Mouse (Mus musculus) ovary, postnatal 10 days (tissue): ENCODE results near the gene Cxcl17.
"Not testable (repeated sequence)": the region's sequence is repeated elsewhere in the genome, so short reads cannot be mapped to it uniquely, and the experiment has no call there.

Source experiments
- DNase-seq: peaks from one replicate; pipeline ENCODE4 v3.0.0; 2022; ENCODE audit warnings: low spot score

Gene Cxcl17

DNA sequence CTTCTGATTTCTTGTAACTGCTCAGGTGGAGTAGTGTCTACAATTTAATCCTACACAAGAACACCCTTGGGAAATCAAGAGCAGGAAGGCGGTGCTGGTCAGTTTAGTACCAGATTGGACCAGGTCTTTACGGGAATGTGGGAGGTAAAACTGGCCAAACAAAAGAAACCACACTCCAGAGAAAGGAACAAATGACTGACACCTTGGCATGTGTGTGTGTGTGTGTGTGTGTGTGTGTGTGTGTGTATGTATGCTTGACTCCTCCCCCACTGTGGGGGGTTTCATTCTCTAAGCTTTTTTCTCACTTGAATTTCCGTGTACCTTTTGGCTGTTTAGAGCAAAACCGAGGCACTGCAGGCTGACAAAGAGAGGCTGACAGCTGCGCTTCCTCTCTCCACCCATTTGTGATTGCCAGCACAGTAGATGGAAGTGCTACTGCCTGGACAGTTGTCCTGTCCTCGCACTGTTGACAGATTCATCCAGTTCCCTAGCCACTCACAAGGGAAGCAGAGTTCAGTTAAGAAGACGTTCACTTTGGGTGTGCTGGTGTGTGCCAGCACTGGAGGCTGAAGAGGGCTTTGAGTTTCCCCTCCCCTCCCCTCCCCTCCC lies at the start of gene Cxcl17:
Gene Cxcl17 (minus strand): TSS at position 54 of the 609 bp plus-strand sequence.
- no peak for DNase-seq

DNA sequence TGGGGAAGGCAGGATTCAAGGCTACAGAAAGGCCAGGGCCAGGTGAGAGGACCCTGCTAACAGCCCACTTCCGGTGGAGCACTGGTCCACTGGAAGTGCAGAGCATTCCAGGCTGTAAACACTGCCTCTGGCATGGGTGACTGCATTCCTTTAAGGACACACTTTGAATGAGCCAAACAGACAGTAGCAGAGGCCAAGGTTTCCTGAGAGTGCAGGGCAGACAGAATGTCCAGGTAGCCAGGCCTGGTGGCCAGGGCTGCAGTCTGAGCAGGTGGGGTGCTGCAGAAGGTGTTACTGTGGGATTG lies 49.3 kb upstream of the Cxcl17 start:
- not testable (repeated sequence) for DNase-seq

DNA sequence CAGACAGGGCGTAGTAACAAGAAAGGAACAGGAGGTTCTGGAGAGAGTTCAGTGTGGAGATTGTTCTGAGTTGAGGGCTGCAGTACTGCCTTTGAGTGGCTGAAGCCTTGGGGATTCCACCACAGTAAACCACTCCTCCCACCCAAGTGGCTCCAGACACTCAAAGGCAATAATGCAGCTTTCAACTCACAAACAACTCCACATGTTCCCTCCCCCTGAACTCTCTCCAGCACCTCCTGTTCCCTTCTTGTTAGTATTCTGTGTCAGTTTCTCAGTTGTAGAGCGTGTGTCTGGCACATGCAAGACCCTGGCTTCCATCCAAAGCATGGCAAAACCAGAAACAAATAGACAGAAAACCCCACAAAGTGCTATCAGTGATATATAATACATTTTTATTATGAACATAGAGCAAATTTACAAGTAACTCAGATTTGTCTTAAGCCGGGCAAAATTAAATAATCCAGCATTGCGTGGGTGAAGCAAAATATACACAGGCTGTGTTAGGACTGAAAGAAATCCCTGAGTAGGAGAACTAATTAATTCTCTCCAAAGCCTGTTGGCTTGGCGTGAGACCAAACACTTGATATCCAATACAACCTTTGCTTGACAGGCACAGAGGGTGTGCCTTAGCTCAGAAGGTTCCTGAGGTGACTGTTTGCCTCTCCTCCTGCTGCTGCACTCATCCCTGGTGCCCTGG lies 48.8 kb upstream of the Cxcl17 start:
- not testable (repeated sequence) for DNase-seq

DNA sequence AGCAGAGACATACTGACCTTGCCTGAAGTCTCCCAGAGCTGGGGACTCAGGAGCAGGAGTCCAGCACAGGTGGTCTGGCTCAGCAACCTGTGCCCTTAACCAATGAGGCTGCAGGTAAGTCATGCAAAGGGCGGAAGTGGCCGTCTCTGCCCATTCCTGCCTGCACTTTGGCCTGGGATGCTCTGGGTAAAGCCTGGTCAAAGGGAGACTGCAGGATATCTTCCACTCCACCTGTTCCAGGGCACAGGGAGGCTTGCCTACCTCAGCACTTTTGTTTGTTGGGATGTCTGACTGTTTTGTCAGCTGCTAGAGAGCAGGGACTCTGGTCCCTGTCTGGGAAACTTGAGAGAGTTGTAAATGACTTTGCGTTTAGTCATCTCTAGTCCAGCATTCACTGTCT lies 39.4 kb upstream of the Cxcl17 start:
- no peak for DNase-seq

DNA sequence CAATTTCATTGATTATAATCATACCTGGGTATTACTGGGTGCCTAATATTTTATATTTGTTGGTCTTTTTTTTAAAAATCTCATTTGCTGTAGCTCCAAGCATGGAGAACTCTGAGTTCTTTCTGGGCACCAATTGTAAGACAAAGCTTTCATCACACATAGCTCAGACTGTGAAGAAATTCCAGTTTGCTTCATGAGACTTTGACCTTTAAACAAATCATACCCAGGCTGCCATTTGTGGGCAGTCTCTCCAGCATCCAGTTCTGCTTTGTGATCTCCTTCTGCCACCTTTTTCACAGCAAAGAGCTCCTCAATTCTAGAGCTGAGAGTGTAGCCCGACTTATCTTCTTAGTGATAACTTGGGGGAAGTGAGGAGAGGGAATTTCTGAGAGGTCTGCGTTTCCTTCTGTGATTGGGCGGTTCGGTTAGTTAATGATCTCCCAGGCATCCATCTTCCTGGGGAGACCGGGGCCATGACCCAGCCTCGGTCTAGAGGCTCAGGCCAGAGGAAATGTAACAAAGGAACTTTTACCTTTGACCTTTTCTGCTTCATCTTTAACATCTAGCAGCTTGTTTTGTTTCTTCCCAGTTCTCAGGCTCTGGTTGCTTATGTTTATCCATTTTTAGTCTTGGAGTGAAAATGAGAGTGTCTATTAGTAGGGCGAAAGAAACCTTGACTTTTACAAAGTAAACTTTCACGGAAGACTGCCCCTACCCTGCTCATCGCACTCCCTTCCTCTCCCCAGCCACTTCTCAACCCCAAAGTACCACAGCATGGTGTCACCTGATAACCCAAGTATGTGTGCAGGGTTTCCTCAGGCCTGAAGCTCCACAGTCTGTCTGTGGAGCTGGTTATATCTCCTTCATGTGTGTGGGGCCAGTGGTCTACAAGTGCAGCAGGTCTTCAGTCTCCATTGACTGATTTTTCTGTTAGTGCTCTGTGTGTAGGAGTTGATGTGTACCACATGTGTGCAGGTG lies 37.5 kb upstream of the Cxcl17 start:
- DNase-seq, result no peak

DNA sequence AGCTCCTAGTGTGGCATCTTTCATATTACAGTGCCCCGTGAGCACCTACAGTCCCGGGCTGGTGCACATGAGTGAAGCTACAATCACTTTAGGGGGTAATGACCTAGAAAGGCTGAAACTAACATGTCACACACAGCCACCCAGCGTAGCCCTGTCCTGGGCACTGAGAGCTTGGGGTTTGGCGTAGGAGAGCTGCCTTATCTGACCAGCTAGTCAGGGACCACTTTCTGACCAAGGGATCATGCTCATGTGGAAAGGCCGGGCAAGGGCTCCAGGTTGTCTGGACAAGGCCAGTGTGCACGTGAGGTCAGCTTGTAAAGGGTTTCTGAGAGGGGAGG lies 28.1 kb upstream of the Cxcl17 start:
- DNase-seq, result no peak

DNA sequence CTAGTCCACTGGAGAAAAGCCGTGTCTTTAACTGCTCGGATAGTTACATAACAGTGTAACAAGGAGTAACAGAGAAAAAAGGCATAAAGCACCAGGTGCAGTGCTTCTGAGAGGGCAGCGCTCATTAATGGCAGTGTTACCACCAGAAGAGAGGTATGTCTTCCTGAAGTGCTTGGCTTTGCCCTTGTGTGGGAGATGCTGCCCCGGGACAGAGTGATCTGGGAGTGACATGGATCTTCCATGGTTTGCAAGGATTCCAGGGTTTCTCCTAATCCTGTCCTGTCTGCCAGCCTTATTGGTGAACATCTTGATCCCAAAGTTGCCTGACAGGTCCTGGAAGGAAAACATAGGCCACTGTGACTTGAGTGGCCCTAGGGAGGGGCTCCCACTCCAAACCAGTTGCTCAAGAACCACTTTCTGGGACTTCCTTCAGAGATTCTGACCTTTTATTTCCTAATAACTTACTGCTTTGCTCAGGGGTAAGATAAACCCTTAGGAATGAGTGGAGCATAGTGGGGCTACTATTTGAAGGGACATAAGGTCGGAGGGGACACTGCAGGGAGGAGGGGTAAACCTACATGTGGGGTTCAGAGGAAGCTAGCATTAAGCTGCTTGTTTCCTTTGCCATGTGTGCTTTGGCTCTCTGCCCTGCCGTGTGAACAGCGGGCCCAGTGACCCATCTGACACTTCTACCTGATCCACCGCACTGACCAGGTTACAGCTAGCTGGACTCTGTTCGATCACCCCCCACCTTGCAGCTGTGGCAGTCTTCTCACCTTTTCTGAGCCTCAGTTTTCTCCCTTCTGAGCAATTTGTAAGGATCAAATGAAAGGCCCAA lies 27.5 kb upstream of the Cxcl17 start:
- DNase-seq, result no peak

DNA sequence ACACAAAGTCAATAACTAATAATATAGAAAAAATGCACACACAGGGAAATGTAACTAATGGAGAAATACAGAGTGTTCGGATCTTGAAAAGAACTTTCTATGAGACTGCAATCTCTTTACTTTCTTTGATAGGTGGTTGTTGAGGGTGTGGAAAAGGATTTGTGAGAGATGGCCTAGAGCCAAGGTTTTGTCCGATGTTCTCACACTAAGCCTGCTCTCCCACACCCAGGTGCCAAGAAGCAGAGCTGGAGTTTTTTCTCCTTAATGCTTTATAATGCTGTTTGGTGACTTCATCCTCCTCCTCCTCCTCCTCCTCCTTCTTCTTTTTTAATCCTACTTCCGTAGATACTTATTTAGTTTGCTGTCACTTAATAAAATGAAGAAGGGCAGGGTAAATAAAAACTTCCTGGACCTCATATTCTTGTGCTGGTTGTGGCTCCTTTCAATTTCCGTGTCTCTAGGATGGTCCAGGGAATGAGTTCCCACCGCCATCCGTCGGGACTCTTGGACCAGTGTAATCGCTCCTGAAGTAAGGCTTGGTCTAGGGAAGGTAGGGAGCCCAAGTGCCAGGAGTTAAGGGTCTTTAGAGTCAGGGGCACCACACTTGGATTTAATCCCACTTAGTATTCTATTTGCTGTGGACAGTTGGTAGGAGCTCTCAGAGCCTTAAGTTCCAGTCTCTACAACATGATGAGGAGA lies 26.6 kb upstream of the Cxcl17 start:
- DNase-seq, result no peak

DNA sequence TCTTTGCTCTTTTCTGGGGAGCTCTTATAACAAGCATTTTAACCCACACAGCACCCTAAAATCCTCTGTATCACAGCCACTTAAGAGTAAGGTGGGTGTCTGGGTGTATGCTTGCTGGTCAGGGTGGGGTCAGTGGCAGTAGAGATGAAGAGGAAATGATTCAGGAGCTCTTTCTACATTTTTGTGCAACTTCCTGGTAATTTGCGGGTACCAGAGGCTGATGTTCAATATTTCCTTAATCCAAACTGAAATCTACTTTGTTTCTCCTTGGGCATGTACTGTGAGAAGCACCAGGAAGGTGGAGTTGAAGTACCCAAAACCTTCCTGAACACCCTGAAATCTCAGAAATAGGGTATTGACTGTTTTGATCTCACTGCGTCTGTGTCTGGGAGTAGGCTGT lies 24.0 kb upstream of the Cxcl17 start:
- no peak for DNase-seq

DNA sequence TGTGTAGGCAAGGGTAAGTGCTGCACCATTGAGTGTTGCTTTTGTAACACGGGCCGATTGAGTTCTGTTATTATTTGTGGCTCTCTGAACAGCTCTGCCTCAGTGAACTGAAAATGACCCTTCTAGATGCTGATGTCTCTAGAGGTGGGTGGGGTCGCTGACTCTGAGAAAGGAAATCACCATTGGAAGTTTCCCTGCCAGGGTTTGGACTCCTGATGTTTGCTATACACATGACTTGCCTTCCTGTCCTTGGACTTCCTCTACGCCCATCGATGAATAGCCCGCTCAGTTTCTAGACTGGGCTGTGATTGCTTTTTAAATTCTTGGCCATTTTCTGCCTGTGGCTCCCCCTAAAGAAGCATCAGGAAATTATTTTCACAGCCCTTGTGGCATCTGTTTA lies 23.5 kb upstream of the Cxcl17 start:
- no peak for DNase-seq

DNA sequence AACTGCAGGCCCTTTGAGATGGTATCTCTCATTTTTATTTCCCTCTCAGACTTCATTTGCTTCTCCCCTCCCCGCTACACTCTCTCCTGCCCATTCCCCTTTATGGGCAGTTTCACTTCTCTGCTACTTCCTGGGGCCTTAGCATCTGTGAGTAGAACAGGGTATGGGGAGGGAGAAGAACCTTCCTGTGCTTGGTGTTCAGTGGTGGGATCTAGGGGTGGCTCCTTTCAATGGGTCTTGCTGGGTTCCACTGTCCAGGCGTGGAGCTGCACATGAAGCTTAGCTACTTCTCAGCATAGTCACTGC lies 22.8 kb upstream of the Cxcl17 start:
- no peak for DNase-seq

DNA sequence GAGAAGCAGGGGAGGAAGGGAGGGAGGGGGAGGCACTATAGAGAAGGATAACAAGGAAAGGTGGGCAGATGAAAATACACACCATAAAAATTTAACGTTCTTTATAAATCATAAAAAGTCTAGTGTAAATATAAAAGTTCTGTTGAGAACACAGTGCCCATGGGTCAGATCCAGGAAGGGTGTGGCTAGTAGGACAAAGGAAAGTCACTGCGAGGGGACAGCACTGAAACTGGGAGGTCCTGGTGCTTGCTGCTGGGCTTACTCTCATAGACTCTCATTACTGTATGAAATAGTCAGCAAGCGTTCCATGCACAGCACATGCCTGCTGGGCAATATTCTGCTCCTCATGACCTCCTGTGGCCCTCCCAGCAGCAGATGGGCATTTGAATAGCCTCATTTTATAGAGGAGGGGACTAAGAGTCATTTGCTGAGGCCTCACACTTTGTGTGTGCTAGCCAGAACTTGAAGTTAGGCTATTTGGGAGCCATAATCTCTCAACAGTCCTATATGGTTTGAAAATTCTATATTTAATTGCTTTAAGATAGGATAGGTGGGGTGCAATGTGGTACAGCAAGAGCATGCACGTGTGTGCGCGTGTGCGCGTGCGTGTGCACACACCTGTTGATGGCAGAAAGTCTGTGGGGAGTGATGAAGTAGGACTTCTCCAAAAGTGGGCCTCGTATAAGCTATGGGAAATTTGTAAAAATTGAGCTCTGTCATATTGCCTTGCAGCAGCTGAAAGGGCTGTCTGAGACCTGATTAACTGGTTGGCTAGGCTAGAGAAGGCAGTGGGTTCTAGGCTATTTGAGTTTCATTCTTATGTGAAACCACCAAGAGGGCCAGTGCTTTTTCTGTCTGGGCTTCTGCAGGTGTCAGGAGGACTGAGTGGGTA lies 22.2 kb upstream of the Cxcl17 start:
- no peak for DNase-seq

DNA sequence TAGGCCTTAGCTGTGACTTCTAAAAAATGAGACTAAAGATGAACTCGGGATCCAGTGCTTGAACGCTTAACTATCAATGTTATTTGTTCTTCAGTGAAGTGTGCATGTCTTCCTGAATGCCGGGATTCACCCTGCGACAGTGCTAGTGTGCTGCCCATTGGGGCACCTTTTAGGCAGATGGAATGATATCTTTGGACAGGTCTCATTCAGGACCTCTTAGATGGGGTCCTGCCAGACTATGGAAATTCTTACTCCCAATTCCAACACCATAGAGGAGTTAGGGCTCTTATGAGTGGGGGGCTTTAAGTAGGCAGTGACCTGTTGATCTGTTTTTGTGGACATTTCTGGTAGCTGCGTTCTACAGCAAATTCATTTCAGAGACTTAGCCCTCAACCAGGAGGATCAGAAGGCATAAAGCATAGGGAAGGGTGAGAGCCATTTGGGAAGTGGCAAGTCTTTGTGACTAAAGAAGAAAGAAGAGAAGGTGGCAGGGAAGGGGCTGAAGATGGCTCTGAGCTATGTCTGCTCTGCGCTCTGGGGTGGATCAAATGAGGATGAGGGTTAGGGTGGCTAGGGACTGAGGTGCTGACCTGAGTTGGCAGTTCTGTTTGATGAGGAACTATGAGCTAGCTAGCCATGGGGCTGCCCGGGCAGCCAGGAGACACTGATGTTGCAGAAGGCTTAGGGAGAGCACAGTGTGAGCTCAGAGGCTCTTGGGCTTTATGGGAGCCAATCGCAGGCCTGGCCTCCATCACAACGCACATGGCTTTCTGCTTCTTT lies 21.3 kb upstream of the Cxcl17 start:
- no peak for DNase-seq

DNA sequence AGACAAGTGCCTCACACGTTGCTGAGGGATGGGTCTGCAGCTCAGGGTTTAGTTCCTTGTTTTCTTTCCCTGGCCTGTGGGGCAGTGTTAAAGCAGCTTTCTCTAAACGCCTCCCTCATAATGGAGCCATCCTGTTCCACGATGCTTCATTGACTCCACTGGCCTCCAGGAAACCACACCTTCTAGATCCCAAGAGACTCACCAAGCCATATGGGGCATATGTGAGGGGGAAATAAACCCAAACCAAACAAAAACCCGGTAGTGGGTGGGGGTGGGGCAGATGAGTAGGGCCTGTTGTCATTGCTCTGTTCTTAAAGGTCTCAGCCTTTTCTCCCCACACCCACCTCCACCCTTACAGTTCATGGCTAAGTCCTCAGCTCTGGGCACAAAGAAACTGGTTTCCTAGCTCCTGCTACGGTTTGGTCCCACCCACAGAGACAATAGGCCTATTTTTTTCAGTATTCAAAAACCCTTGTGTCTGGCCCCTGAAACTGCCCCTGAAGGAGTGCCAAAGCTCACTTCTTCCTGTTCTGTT lies 20.4 kb upstream of the Cxcl17 start:
- no peak for DNase-seq

DNA sequence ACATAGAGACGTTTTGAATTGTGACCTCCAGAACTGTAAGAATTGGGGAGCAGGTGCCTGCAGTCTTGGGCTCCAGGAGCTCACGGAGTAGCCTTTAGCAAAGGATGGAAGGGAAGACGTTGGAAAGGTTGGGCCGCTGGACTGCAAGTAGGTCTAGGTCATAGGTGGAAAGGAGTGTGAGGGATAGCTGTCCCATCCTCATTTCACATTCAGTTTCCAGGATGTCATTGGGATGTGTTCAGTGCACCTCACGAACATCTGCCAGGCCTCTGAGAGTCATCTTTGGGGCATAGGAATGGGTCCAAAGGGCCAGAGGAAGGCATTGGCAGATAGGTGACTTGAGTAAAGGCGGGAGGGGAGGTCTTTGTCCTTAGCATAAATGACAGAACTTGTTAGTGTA lies 19.7 kb upstream of the Cxcl17 start:
- DNase-seq, result no peak

DNA sequence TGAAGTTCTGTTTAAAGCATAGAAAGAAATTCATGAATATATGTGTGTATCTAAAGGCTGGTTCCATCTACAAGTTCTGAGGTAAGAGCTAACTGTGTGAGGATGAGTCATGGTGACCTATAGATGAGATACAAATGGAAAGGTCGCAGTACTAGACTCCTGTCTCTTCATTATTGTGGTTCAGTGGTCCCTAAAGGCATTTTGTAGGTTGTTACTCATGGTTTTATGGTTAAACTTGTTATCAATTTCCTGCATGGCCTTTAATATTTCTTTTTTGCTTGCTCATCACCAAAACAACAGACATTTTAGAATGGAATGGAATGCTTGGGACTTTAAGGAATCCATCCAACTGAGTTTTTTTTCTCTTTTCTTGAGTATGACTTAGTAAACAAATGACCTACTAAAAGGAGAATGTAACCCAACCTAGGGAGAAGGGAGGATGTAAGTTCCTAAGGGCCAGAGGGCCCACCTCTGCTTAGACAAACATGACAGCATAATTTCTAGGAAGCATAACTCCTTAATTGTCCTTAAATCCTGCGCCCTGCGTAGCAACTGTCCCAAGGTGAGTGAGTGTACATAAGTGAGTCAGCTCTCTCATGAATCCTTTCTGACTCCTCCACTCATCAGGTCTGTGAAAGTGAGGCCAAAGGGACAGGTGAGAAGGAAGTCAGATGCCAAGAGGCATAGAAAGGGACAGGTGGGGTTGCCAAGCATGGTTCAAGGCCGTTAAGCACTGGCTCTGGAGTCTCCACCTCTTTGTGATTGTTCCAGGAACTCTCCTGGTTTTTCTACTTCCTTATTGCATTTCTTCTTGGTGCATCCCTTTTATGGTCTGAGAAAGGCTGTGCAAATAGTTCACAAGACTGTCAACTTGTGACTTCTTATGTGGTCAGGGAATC lies 17.4 kb upstream of the Cxcl17 start:
- no peak for DNase-seq

DNA sequence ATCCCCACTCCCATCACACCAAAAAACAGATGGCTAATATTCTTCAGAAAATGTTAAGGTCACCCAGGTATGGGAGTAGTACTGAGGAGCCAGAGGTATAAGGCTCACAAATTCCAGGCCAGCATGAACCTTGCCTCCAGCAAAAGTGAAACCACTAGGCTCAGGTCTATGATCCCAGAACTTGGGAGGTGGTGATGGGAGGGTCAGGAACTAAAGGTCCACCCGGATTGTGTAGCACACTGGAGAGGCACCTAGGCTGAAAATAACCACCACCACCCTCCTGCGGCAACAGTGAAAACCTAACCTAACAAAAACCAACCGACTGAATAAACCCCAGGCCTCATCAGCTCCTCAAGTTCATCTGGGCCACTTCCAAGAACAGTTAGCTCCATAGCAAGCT lies 15.6 kb upstream of the Cxcl17 start:
- no peak for DNase-seq

DNA sequence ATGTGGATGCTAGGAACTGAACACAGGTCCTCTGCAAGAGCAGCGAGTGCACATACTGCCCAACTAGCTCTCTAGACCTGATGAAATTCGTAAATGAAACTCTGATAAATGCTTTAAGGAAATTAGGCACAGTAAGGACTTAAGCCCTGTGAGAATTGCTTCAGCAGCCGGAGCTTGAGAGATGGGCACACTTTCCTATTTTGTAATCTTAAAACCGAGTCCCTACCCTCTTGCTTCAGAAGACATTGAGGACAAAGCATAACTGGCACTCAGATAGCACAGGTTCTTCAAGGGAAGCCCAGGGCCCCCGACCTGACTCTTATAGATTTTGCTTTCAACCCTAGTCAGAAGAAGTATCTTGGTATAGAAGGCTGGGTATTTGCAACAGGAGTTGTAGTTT lies 14.5 kb upstream of the Cxcl17 start:
- DNase-seq, result no peak

DNA sequence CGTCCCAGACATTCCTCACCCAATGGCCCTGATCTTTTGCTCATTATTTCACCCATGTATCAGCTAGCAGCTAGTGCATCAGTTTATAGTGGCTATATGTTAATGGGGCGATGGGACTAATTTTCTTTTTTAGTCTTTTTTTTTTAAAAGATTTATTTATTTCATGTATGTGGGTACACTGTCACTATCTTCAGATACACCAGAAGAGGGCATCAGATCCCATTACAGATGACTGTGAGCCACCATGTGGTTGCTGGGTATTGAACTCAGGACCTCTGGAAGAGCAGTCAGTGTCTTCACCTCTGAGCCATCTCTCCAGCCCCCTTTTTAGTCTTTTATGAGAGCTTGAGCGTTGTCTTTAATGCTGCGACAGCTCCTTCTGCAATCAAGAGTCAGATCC lies 13.7 kb upstream of the Cxcl17 start:
- DNase-seq, result not testable (repeated sequence)
